Comparison of ENCODE assay signal across 29 mouse cellular contexts in the genomic region with DNA sequence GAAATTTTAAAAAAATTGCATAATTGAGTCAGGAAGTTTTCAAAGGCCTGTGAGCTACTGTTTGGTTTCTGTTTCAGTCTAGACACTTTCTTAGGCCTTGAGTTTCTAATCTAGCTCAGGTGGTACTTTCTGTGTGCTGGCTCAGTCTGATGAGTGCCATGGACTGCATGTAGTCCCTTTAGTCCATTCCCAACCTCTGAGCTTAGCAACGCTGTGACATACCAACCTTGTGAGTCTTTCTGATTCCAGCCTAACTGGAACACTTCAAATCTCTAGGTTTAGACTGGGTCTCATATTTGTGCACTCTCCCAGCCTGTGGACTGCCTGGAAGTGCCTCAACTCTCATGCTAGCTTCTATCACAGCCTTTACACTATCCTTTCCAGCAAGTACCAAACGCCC. TPM values are rescaled to one million over a fixed set of nuclear protein-coding genes. Genes with fewer than 3 reads are reported as not detected.
A peak's percentile ranks its signal among the peaks of the same experiment; 100 is the strongest.
DNase-seq lines count a peak whose midpoint lies in the region; ATAC-seq and TF ChIP-seq lines count a peak whose summit lies in the region.
"Had no signal": no experiment of that assay in that cellular context is flagged by ENCODE, and none has a peak within 500 bp of the region (broad histone marks: within the 10 kb centered on the region; RNA-seq: fewer than 3 reads in every experiment).

No protein-coding gene starts in this region.

- H3K9me3 ChIP-seq in liver, embryonic 11.5 days (ENCODE audit: control insufficient read depth, low read length) = no peaks in the 10 kb centered on the region
- H3K9me3 ChIP-seq: embryonic facial prominence, embryonic 12.5 days; embryonic facial prominence, embryonic 15.5 days; forebrain, embryonic 12.5 days; forebrain, embryonic 15.5 days; heart, embryonic 10.5 days; heart, embryonic 13.5 days had no signal

- H3K79me2 ChIP-seq in liver, adult 2 months (ENCODE audit: control insufficient read depth, insufficient read depth, low read length) = no peaks in the 10 kb centered on the region
- H3K79me2 ChIP-seq in macrophage (ENCODE audit: inconsistent target) = no peaks in the 10 kb centered on the region

- TF ChIP-seq CTCF in liver, adult 2 months (IDR thresholded peaks at IDR 0.05; ENCODE audit: low read depth, low read length) = no peak
- no peak for TF ChIP-seq CTCF in bone marrow macrophage, adult 2 months (IDR thresholded peaks at IDR 0.05; ENCODE audit: low read depth, low read length)
- TF ChIP-seq CTCF in kidney, adult 2 months (conservative IDR thresholded peaks at IDR 0.05; ENCODE audit: insufficient read depth, insufficient read length, low read depth, low read length) = no peak

- no peak overlapping the region for H3K4me2 ChIP-seq in liver, embryonic 11.5 days
- H3K4me2 ChIP-seq: embryonic facial prominence, embryonic 12.5 days; embryonic facial prominence, embryonic 15.5 days; forebrain, embryonic 12.5 days; forebrain, embryonic 15.5 days; heart, embryonic 13.5 days; hindbrain, embryonic 14.5 days had no signal

- no peak overlapping the region for H3K27ac ChIP-seq in liver, adult 2 months (replicated peaks; ENCODE audit: insufficient read depth, low read depth, low read length)
- H3K27ac ChIP-seq in liver, embryonic 11.5 days (ENCODE audit: low read depth, low read length) = no peak overlapping the region
- peak overlapping the region; percentile 63 for H3K27ac ChIP-seq in bone marrow macrophage, adult 2 months (ENCODE audit: insufficient read depth, low read depth, low read length)
- peak overlapping the region; percentile 91 for H3K27ac ChIP-seq in macrophage
- H3K27ac ChIP-seq in kidney, adult 2 months (ENCODE audit: insufficient read depth, low read depth, low read length) = no peak overlapping the region
- H3K27ac ChIP-seq: embryonic facial prominence, embryonic 12.5 days; embryonic facial prominence, embryonic 15.5 days; forebrain, embryonic 12.5 days; forebrain, embryonic 15.5 days; heart, adult 2 months; heart, embryonic 10.5 days; heart, embryonic 13.5 days; hindbrain, embryonic 14.5 days; hindbrain, postnatal 0 days had no signal

- H3K9ac ChIP-seq in liver, adult 2 months (ENCODE audit: low read depth, low read length) = no peak overlapping the region
- H3K9ac ChIP-seq in liver, embryonic 11.5 days (ENCODE audit: low read depth, low read length) = no peak overlapping the region
- H3K9ac ChIP-seq: embryonic facial prominence, embryonic 12.5 days; embryonic facial prominence, embryonic 15.5 days; forebrain, embryonic 12.5 days; forebrain, embryonic 15.5 days; heart, embryonic 13.5 days; hindbrain, embryonic 14.5 days had no signal

- DNase-seq in liver, adult 2 months (ENCODE audit: extremely low read depth, low read depth, low spot score) = peak; percentile 8
- DNase-seq in liver, embryonic 11.5 days (ENCODE audit: low spot score) = no peak
- DNase-seq in right cerebral cortex, postnatal 14 days = no peak
- DNase-seq in embryo, embryonic 10.5 days (ENCODE audit: low spot score) = no peak
- no peak for DNase-seq in kidney, adult 2 months
- DNase-seq: adrenal gland, adult 2 months; adrenal gland, postnatal 14 days; B cell, adult 2 months; cerebellum, adult 11-12 months; cerebellum, adult 8-10 months; cerebellum, postnatal 14 days; gastrocnemius, postnatal 25 days; heart, adult 2 months; heart, postnatal 14 days; heart, postnatal 4 days had no signal

- WGBS in liver, adult 2 months = 91% methylated on average over 2 of the region's 2 CpGs
- 69% methylated on average over 2 of the region's 2 CpGs for WGBS in liver, embryonic 11.5 days
- 89% methylated on average over 2 of the region's 2 CpGs for WGBS in macrophage (ENCODE audit: missing documents)
- WGBS in kidney, adult 2 months = 91% methylated on average over 2 of the region's 2 CpGs

- H3K27me3 ChIP-seq in liver, adult 2 months (ENCODE audit: control insufficient read depth, insufficient read depth, low read length) = no peaks in the 10 kb centered on the region; the same call in 1 of the 2 replicates
- H3K27me3 ChIP-seq in liver, embryonic 11.5 days (replicated peaks; ENCODE audit: control insufficient read depth, insufficient read depth, low read length) = no peaks in the 10 kb centered on the region
- no peaks in the 10 kb centered on the region for H3K27me3 ChIP-seq in kidney, adult 2 months (replicated peaks; ENCODE audit: control insufficient read depth, insufficient read depth, low read length)
- H3K27me3 ChIP-seq: CH12.LX; embryonic facial prominence, embryonic 12.5 days; embryonic facial prominence, embryonic 15.5 days; forebrain, embryonic 12.5 days; forebrain, embryonic 15.5 days; heart, embryonic 13.5 days had no signal

- no peak overlapping the region for H3K4me3 ChIP-seq in liver, adult 2 months (ENCODE audit: insufficient read depth, low read depth, low read length)
- H3K4me3 ChIP-seq in liver, embryonic 11.5 days (ENCODE audit: low read depth, low read length) = no peak overlapping the region
- no peak overlapping the region for H3K4me3 ChIP-seq in bone marrow macrophage, adult 2 months (ENCODE audit: insufficient read depth, low read length)
- no peak overlapping the region for H3K4me3 ChIP-seq in macrophage (ENCODE audit: inconsistent target)
- no peak overlapping the region for H3K4me3 ChIP-seq in kidney, adult 2 months (ENCODE audit: insufficient read depth, low read depth, low read length)
- H3K4me3 ChIP-seq: embryonic facial prominence, embryonic 12.5 days; embryonic facial prominence, embryonic 15.5 days; erythroblast, embryonic 14.5 days; forebrain, embryonic 12.5 days; forebrain, embryonic 15.5 days; heart, adult 2 months; heart, embryonic 10.5 days; heart, embryonic 13.5 days had no signal

- ATAC-seq in liver, embryonic 11.5 days (replicated peaks; ENCODE audit: low FRiP score) = no peak
- ATAC-seq: forebrain, embryonic 15.5 days; hindbrain, postnatal 0 days; Patski had no signal

- peaks cover 2% of the 10 kb centered on the region; the same call in 1 of the 2 replicates for H3K4me1 ChIP-seq in liver, adult 2 months (ENCODE audit: control insufficient read depth, insufficient read depth, low read length)
- H3K4me1 ChIP-seq in liver, embryonic 11.5 days (replicated peaks; ENCODE audit: control insufficient read depth, insufficient read depth, low read length) = no peaks in the 10 kb centered on the region
- peaks cover 36% of the 10 kb centered on the region for H3K4me1 ChIP-seq in bone marrow macrophage, adult 2 months (ENCODE audit: control insufficient read depth, insufficient read depth, low read length)
- no peaks in the 10 kb centered on the region for H3K4me1 ChIP-seq in kidney, adult 2 months (ENCODE audit: control insufficient read depth, insufficient read depth, low read length)
- H3K4me1 ChIP-seq: embryonic facial prominence, embryonic 12.5 days had no signal

- no peak for TF ChIP-seq POLR2A in liver, adult 2 months (IDR thresholded peaks at IDR 0.05; ENCODE audit: extremely low read depth, insufficient read depth, low read length)
- TF ChIP-seq POLR2A in bone marrow macrophage, adult 2 months (IDR thresholded peaks at IDR 0.05; ENCODE audit: borderline replicate concordance, low read depth, low read length) = no peak
- no peak for TF ChIP-seq POLR2A in kidney, adult 2 months (IDR thresholded peaks at IDR 0.05; ENCODE audit: low read depth, low read length)

- no peaks in the 10 kb centered on the region for H3K36me3 ChIP-seq in liver, adult 2 months (ENCODE audit: control insufficient read depth, insufficient read depth, low read length)
- no peaks in the 10 kb centered on the region for H3K36me3 ChIP-seq in liver, embryonic 11.5 days (ENCODE audit: control insufficient read depth, insufficient read depth, low read length)
- no peaks in the 10 kb centered on the region for H3K36me3 ChIP-seq in macrophage (ENCODE audit: inconsistent target)
- H3K36me3 ChIP-seq in kidney, adult 2 months (ENCODE audit: control insufficient read depth, insufficient read depth, low read length) = no peaks in the 10 kb centered on the region
- H3K36me3 ChIP-seq: embryonic facial prominence, embryonic 12.5 days; embryonic facial prominence, embryonic 15.5 days; forebrain, embryonic 12.5 days; forebrain, embryonic 15.5 days; G1E; heart, embryonic 10.5 days had no signal

RNA-seq across cellular contexts. Expression of a gene that starts 57.2 kb away (rescaled TPM):
- total RNA-seq in liver, adult 2 months (2014; rRNA removed) = 0.54 and 0.65 TPM in 2 replicates
- polyA plus RNA-seq in liver, adult 2 months (2012; rRNA removed) = 0.07 and 0.10 TPM in 2 replicates
- 8.6 and 9.9 TPM in 2 replicates for polyA plus RNA-seq in liver, embryonic 11.5 days (2014; fragmentation: Nextera tagmentation; extraction: Ambion mirVana)
- 1.3 and 2.7 TPM in 2 replicates for polyA plus RNA-seq in bone marrow macrophage, adult 2 months (2012; ENCODE audit: insufficient read depth, insufficient read length, missing spikeins)
- 10 to 100 TPM in 6 of 26 experiments, 1 to 10 TPM in 20; 2.7 to 18.8 (median 7.3) TPM for total RNA-seq in macrophage (2018; cell fraction: chromatin; rRNA removed)
- total RNA-seq in macrophage (2018; cell fraction: cytosol; rRNA removed) = 10 to 100 TPM in 5 of 26 experiments, 1 to 10 TPM in 21; 6.6 to 15.2 (median 8.9) TPM
- total RNA-seq in macrophage (2018; cell fraction: nucleus; rRNA removed) = 10 to 100 TPM in 22 of 26 experiments, 1 to 10 TPM in 4; 7.5 to 28.9 (median 12.0) TPM
- polyA plus RNA-seq in macrophage (2018) = 3.3 to 8.4 TPM (median 4.5 TPM) in 3 replicates
- polyA plus RNA-seq in kidney, adult 2 months (2012; rRNA removed) = 2.0 and 2.1 TPM in 2 replicates
- total RNA-seq: CH12.LX had no signal
- polyA plus RNA-seq: G1E had no signal

Comparison
In these comparisons a context has a peak if more than half of its experiments do, and no peak if none do; other contexts are left out.
1. H3K27ac ChIP-seq: peak in bone marrow macrophage, adult 2 months (single experiment) and macrophage (single experiment); none in liver, adult 2 months (single experiment), liver, embryonic 11.5 days (single experiment) and kidney, adult 2 months (single experiment).